Mouse (Mus musculus) neural tube, embryonic 11.5 days (tissue): Measurements from ENCODE around the gene Lrtm1. TPM values are rescaled to one million over a fixed set of nuclear protein-coding genes. Genes with fewer than 3 reads are reported as not detected.

Experiments used
- ATAC-seq: fragments of 200-750 bp; cut with Nextera tagmentation; 2 replicates; pipeline ENCODE4 v1.8.0; 2017; ENCODE audit warnings: moderate number of reproducible peaks, mild to moderate bottlenecking, moderate TSS enrichment, moderate library complexity; ENCODE audit not compliant: insufficient read depth, low FRiP score, low TSS enrichment
- DNase-seq: peaks from one replicate; pipeline ENCODE4 v3.0.0-alpha.2; 2015; ENCODE audit warnings: low spot score
- H3K27ac ChIP-seq: fragments of 300-500 bp; sonication (generic); 2 replicates; pipeline ENCODE4 v1.5.1; 2014; ENCODE audit warnings: low read depth, mild to moderate bottlenecking, low read length
- H3K27me3 ChIP-seq: fragments of 300-500 bp; sonication (generic); 2 replicates; pipeline ENCODE4 v1.6.1; 2014; ENCODE audit warnings: mild to moderate bottlenecking, low read length, mixed read lengths; ENCODE audit not compliant: control insufficient read depth, insufficient read depth
- H3K36me3 ChIP-seq: fragments of 300-500 bp; sonication (generic); 2 replicates; pipeline ENCODE4 v1.6.1; 2014; ENCODE audit warnings: mild to moderate bottlenecking, low read length, moderate library complexity, mixed read lengths; ENCODE audit not compliant: control insufficient read depth, insufficient read depth
- H3K4me1 ChIP-seq: fragments of 300-500 bp; sonication (generic); 2 replicates; pipeline ENCODE4 v1.6.1; 2014; ENCODE audit warnings: low read length, mixed read lengths; ENCODE audit not compliant: control insufficient read depth, insufficient read depth
- H3K4me2 ChIP-seq: fragments of 300-500 bp; sonication (generic); 2 replicates; pipeline ENCODE4 v1.6.1; 2014; ENCODE audit warnings: low read depth, mild to moderate bottlenecking, moderate library complexity
- H3K4me3 ChIP-seq: fragments of 300-500 bp; sonication (generic); 2 replicates; pipeline ENCODE4 v1.5.1; 2014; ENCODE audit warnings: low read depth, low read length
- H3K9ac ChIP-seq: fragments of 300-500 bp; sonication (generic); 2 replicates; pipeline ENCODE4 v1.6.1; 2014; ENCODE audit warnings: mild to moderate bottlenecking, low read length
- H3K9me3 ChIP-seq: fragments of 300-500 bp; sonication (generic); 2 replicates; pipeline ENCODE4 v1.6.1; 2016; ENCODE audit warnings: low read length; ENCODE audit not compliant: control insufficient read depth
- WGBS: fragments of 180-500 bp; shearing (Covaris S2); extraction: QIAGEN DNeasy Blood & Tissue Kit; methylation state at CpG from one replicate; pipeline ENCODE4 v1.1.7; 2014; 5-methylcytosine and 5-hydroxymethylcytosine counted together
- polyA plus RNA-seq: library from polyadenylated mRNA; unstranded; fragments of >200 nt; fragmentation: Nextera tagmentation; extraction: Ambion mirVana; gene quantifications from 2 replicates; pipeline ENCODE4 v1.2.1, GENCODE M21; 2014

Gene Lrtm1
- polyA plus RNA-seq, 1 experiment from 2014 or later = 0.20 TPM

DNA sequence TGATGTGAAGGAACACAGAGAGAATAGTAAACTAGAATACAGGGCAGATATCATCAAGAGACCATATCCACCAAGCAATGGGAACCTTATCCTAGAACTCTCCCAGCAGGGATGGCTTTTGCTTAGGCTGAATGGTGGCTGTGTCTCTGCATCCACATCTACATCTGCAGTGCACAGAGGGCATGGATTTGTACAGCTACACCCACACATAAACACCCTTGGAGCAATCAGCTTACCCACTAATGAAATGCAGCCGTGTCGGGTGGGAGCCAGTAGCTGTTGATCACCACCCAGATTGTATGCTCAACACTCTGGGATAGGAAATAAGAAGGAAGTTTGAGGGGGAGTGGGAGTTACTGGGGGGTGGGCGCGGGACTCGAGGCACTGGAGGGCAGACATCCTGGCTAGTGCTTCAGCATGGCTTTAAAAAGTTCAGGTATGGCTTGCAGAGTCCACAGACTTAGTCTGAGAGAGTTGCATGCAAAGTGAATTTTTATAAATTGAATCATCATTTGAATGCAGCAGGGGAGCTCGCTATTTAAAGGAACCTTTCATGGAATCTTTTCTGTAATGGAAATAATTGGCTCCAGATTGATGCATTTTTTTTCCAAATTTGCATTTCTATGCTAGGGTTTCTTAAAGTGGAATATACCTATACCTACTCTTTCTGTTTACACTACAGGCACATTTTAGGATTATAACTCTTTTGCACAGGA is 10.5 kb downstream of the Lrtm1 start:
- Histone ChIP-seq H3K9me3 (no peaks in the 10 kb centered on the region), H3K4me1 (0 out of 2 replicates have a peak, but pooled peaks cover 3% of the 10 kb centered on the region), H3K9ac (no peak overlapping the region), H3K27ac (no peak overlapping the region), H3K4me3 (no peak overlapping the region), H3K27me3 (no peaks in the 10 kb centered on the region), H3K36me3 (no peaks in the 10 kb centered on the region), H3K4me2 (no peak overlapping the region)
- DNase-seq = no peak
- no peak for ATAC-seq
- WGBS = 69% methylated on average over 6 of the region's 6 CpGs

GRCm38 (mm10) chr14:29029107-29029469 is 11.1 kb downstream of the Lrtm1 start:
- 42% methylated on average over 2 of the region's 2 CpGs for WGBS
- ATAC-seq = peak; percentile 38
- Histone ChIP-seq H3K4me2 (no peak overlapping the region), H3K9ac (no peak overlapping the region), H3K27me3 (no peaks in the 10 kb centered on the region), H3K27ac (no peak overlapping the region), H3K4me3 (no peak overlapping the region), H3K4me1 (0 out of 2 replicates have a peak, but pooled peaks cover 3% of the 10 kb centered on the region), H3K9me3 (no peaks in the 10 kb centered on the region), H3K36me3 (no peaks in the 10 kb centered on the region)
- DNase-seq = peak; percentile 25

DNA sequence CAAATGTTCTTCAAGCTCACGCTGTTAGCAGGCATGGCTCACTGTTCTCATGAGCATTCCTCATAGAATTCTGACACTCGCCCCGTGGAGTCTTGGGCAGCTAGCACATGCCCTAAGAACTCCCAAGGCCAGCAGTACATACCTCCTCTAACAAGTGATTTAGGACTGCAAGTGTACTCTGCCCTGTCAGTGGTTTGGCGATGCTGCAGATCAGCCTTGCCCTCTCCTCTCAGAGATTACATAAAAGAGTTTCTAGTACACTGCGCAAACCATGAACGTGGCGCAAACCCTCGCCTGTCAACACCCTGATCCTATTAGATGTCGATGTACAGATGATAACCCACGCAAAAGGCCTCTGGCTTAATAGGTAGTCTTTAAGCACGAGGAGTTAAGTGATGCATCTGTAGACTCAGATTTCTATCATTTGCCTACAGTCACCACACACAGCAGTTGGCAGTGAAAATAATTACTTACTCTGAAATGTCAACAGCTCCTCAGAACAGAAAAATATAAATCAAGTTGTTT is 11.9 kb downstream of the Lrtm1 start:
- 80% methylated on average over 11 of the region's 11 CpGs for WGBS
- H3K27ac ChIP-seq = no peak overlapping the region
- DNase-seq = no peak
- H3K4me3 ChIP-seq = no peak overlapping the region
- no peak overlapping the region for H3K4me2 ChIP-seq
- ATAC-seq = no peak
- no peaks in the 10 kb centered on the region for H3K9me3 ChIP-seq
- H3K4me1 ChIP-seq = 0 out of 2 replicates have a peak, but pooled peaks cover 3% of the 10 kb centered on the region
- no peaks in the 10 kb centered on the region for H3K27me3 ChIP-seq
- H3K9ac ChIP-seq = no peak overlapping the region
- no peaks in the 10 kb centered on the region for H3K36me3 ChIP-seq

DNA sequence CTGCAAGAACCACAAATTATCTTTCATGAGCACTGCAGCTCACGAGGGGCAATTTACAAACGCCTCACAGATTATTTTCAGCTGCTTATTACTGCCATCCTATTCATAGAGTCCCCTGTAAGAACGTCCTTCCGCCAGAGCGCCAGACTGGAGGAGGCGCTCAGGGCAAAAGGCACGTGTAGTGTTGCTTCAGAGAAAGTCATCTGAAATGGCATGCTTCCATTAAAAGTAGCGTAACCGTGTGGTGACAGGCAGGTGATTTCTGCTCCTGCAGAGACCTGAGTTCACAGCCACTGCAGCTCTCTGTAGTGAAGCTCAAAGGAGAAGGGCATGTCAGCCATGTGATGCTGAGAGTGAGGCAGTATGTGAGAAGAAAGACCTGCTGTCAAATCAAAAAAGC is 12.5 kb downstream of the Lrtm1 start:
- DNase-seq = no peak
- Histone ChIP-seq H3K27ac (no peak overlapping the region), H3K27me3 (no peaks in the 10 kb centered on the region), H3K4me3 (no peak overlapping the region), H3K9me3 (no peaks in the 10 kb centered on the region), H3K9ac (no peak overlapping the region), H3K36me3 (no peaks in the 10 kb centered on the region), H3K4me2 (no peak overlapping the region), H3K4me1 (0 out of 2 replicates have a peak, but pooled peaks cover 3% of the 10 kb centered on the region)
- no peak for ATAC-seq
- 71% methylated on average over 9 of the region's 9 CpGs for WGBS

GRCm38 (mm10) chr14:29031858-29032395 is 13.9 kb downstream of the Lrtm1 start:
- Histone ChIP-seq H3K9me3 (no peaks in the 10 kb centered on the region), H3K36me3 (no peaks in the 10 kb centered on the region), H3K4me2 (no peak overlapping the region), H3K27ac (no peak overlapping the region), H3K4me1 (0 out of 2 replicates have a peak, but pooled peaks cover 3% of the 10 kb centered on the region), H3K27me3 (no peaks in the 10 kb centered on the region), H3K4me3 (no peak overlapping the region), H3K9ac (no peak overlapping the region)
- ATAC-seq (no peak), DNase-seq (no peak)
- WGBS = 91% methylated on average over 1 of the region's 1 CpGs

- ATAC-seq = no peak
- Histone ChIP-seq H3K9ac (no peak overlapping the region), H3K4me1 (0 out of 2 replicates have a peak, but pooled peaks cover 5% of the 10 kb centered on the region), H3K36me3 (no peaks in the 10 kb centered on the region), H3K27me3 (no peaks in the 10 kb centered on the region), H3K27ac (no peak overlapping the region), H3K9me3 (no peaks in the 10 kb centered on the region), H3K4me2 (no peak overlapping the region), H3K4me3 (no peak overlapping the region)
- DNase-seq = no peak
- WGBS = 38% methylated on average over 5 of the region's 5 CpGs
Observed at GRCm38 (mm10) chr14:29038246-29038645, 20.2 kb downstream of the Lrtm1 start.

DNA sequence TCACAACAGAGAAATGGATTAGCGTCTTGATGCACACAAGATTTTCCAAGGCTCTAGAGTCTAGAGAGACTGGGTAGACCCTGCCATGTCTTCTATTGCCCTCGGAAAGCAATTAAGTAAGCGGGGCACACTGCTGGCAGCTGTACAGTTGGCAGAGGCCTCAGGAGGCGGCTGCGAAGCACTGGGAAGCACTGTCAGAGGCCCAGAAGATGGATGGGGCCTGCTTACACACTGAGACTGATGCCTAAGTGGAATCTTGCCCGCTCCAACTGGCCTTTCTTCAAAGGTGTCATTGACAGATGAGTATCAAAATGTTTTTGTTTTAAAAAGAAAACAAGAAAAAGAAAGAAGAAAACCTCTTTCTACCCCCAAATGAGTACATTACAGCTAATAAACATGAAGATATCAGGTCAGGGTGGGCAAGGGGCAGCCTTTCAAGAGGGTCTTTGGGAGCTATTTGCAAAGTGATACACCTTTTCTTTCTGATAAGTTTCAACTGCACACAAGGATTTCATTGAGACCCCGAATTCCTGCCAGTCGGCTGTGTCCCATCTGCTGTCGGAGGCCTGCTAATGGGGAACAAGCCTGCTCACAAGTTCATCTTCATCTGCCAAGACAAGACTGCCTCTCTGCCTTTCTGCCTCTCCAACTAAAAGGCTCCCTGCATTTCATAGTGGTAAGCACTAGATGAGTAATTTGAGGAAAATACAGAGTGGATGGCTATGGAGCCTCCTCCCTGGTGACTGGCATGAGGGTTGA is 22.8 kb downstream of the Lrtm1 start:
- DNase-seq (peak; percentile 49), ATAC-seq (no peak)
- no peaks in the 10 kb centered on the region for H3K9me3 ChIP-seq
- H3K27ac ChIP-seq = no peak overlapping the region
- H3K4me3 ChIP-seq = no peak overlapping the region
- H3K9ac ChIP-seq = no peak overlapping the region
- 0 out of 2 replicates have a peak, but pooled peaks cover 5% of the 10 kb centered on the region for H3K4me1 ChIP-seq
- H3K27me3 ChIP-seq = no peaks in the 10 kb centered on the region
- no peaks in the 10 kb centered on the region for H3K36me3 ChIP-seq
- 41% methylated on average over 9 of the region's 9 CpGs for WGBS
- H3K4me2 ChIP-seq = no peak overlapping the region

DNA sequence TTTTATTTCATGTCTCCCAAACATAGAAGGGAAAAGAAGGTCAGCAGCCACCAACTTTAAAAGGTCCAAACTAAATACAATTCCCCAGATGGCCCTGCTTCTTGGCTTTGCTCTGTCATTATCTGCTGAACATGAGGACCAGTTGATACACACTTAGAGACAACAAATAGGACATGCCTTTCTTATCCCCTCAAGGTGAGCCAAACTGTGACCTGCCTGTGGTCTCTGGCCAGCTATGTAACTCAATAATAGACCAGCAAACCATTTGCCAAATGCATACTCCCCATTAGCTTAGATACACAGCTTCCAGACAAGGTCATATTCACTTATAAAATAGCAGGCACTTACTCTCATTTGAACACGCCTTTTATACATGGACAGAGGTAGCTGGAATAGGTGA is 23.5 kb downstream of the Lrtm1 start:
- ATAC-seq (no peak), DNase-seq (no peak)
- 96% methylated on average over 1 of the region's 1 CpGs for WGBS
- no peaks in the 10 kb centered on the region for H3K9me3 ChIP-seq
- no peaks in the 10 kb centered on the region for H3K36me3 ChIP-seq
- H3K4me1 ChIP-seq = 0 out of 2 replicates have a peak, but pooled peaks cover 5% of the 10 kb centered on the region
- H3K27ac ChIP-seq = no peak overlapping the region
- no peak overlapping the region for H3K4me3 ChIP-seq
- no peak overlapping the region for H3K4me2 ChIP-seq
- H3K9ac ChIP-seq = no peak overlapping the region
- no peaks in the 10 kb centered on the region for H3K27me3 ChIP-seq
